Mouse (Mus musculus) kidney, embryonic 16.5 days (tissue): ENCODE measurements at regions not wholly inside any gene's neighbourhood (a gene's known extent, or its start where the extent isn't known, plus 50 kb on each side); places are given as distances from the start of the nearest gene placed in this dataset.

Experiments used
- ATAC-seq: fragments of 200-750 bp; cut with Nextera tagmentation; 2 replicates; pipeline ENCODE4 v1.8.0; 2017; ENCODE audit warnings: moderate TSS enrichment; ENCODE audit not compliant: low FRiP score, low TSS enrichment
- H3K27ac ChIP-seq: fragments of 300-500 bp; sonication (generic); 2 replicates; pipeline ENCODE4 v1.5.1; 2014; ENCODE audit warnings: low read length
- H3K27me3 ChIP-seq: fragments of 300-500 bp; sonication (generic); 2 replicates; pipeline ENCODE4 v1.6.1; 2014; ENCODE audit warnings: low read length, control low read depth, mixed read lengths; ENCODE audit not compliant: insufficient read depth
- H3K36me3 ChIP-seq: fragments of 300-500 bp; sonication (generic); 2 replicates; pipeline ENCODE4 v1.6.1; 2014; ENCODE audit warnings: low read length, control low read depth, mixed read lengths; ENCODE audit not compliant: insufficient read depth
- H3K4me1 ChIP-seq: fragments of 300-500 bp; sonication (generic); 2 replicates; pipeline ENCODE4 v1.6.1; 2014; ENCODE audit warnings: low read length, control low read depth, mixed read lengths; ENCODE audit not compliant: insufficient read depth
- H3K4me2 ChIP-seq: fragments of 300-500 bp; sonication (generic); replicated peaks from 2 replicates; pipeline ENCODE4 v1.6.1; 2014; ENCODE audit warnings: low read depth, low read length
- H3K4me3 ChIP-seq: fragments of 300-500 bp; sonication (generic); 2 replicates; pipeline ENCODE4 v1.5.1; 2014; ENCODE audit warnings: mild to moderate bottlenecking, low read length
- H3K9ac ChIP-seq: fragments of 300-500 bp; sonication (generic); replicated peaks from 2 replicates; pipeline ENCODE4 v1.6.1; 2014; ENCODE audit warnings: low read length
- H3K9me3 ChIP-seq: fragments of 300-500 bp; sonication (generic); 2 replicates; pipeline ENCODE4 v1.6.1; 2016; ENCODE audit warnings: low read length, control low read depth
- WGBS: fragments of 180-500 bp; shearing (Covaris S2); extraction: QIAGEN DNeasy Blood & Tissue Kit; methylation state at CpG from one replicate; pipeline ENCODE4 v1.1.7; 2014; 5-methylcytosine and 5-hydroxymethylcytosine counted together

DNA sequence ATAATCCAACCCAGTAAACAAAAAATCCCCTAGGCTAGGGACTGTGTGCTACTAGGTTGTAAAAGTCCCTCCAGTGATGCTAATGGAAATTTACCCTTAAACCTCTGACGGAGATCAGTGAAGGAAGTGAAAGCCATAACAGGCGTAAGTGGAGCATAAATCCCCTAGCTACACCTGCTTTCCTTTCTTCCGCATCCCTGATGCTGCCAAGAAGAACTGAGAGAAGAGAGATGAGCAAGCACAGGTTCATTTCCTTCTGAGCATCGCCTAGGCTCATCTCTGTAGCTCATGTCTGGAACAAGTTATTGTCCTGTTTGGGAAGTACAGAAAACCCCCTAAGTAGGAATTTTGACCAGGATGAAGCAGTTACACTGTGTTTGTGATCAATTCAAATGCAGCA lies 89.8 kb downstream of the Tmsb4x start:
- H3K9me3 ChIP-seq = no peaks in the 10 kb centered on the region
- H3K4me1 ChIP-seq = no peaks in the 10 kb centered on the region
- H3K36me3 ChIP-seq = no peaks in the 10 kb centered on the region
- H3K4me3 ChIP-seq = no peak overlapping the region
- 81% methylated on average over 4 of the region's 4 CpGs for WGBS
- H3K4me2 ChIP-seq = no peak overlapping the region
- no peak overlapping the region for H3K9ac ChIP-seq
- no peak overlapping the region for H3K27ac ChIP-seq
- ATAC-seq = no peak
- H3K27me3 ChIP-seq = peaks cover 29% of the 10 kb centered on the region

DNA sequence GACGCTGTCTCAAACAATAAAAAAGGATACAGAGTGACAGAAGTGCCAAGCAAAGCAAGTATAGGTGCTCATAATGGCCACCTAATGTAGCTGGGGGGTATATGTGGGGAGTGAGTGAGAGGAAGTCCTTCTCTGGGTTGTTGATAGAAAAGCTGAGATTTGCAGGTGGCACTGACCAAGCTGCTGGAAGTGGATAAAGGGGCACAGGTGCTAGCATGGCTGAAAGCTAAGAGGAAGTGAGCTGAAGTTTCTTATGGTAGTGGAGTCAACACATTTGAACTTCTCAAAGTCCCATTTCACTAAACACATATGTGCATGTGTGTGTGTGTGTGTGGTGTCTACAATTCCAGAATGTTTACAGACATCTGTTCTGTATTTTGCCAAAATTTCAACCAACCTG lies 94.0 kb downstream of the Tmsb4x start:
- Histone ChIP-seq H3K9me3 (no peaks in the 10 kb centered on the region), H3K36me3 (no peaks in the 10 kb centered on the region), H3K27ac (no peak overlapping the region), H3K4me2 (no peak overlapping the region), H3K4me1 (no peaks in the 10 kb centered on the region), H3K4me3 (no peak overlapping the region), H3K9ac (no peak overlapping the region), H3K27me3 (peaks cover 27% of the 10 kb centered on the region)
- WGBS = 94% methylated on average over 1 of the region's 1 CpGs
- no peak for ATAC-seq

DNA sequence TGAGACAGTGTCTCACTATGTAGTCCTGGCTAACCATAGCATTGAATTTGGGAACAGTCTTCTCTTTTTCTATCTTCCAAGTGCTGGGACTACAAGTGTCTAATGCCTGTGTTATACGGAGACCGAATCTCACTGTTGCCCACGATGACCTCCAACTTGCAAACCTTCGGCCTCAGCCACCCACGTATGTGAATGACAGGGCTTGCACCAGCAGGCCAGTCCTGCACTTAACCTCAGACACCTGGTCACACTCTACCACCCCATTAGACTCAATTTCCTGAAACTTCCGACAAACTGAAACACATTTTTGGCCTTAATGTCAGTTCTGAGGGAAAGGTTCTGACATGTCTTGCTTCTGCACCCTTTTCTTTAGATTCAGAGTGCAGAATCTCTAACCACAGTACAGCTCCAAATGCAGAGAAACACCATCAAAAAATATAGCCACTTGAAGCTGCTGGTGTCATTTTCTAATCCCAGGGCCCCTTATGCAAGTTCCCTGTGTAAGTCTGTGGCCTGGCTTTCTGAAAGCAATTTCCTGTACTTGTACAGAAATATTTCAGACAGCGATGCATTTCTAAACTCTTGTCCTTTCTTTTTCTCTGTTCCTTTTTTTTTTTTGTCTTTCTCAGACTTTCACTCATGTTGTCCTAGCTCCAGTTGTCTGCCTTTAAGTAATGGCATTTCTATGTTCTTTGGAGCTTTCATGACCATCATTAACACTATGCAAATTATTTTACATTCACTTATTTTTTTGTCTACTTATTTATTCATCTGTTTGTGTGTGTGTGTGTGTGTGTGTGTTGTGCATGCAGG lies 97.8 kb downstream of the Tmsb4x start:
- Histone ChIP-seq H3K9me3 (no peaks in the 10 kb centered on the region), H3K9ac (no peak overlapping the region), H3K36me3 (no peaks in the 10 kb centered on the region), H3K27me3 (peaks cover 23% of the 10 kb centered on the region), H3K27ac (no peak overlapping the region), H3K4me3 (no peak overlapping the region), H3K4me2 (no peak overlapping the region), H3K4me1 (no peaks in the 10 kb centered on the region)
- WGBS = 72% methylated on average over 7 of the region's 7 CpGs
- no peak for ATAC-seq

DNA sequence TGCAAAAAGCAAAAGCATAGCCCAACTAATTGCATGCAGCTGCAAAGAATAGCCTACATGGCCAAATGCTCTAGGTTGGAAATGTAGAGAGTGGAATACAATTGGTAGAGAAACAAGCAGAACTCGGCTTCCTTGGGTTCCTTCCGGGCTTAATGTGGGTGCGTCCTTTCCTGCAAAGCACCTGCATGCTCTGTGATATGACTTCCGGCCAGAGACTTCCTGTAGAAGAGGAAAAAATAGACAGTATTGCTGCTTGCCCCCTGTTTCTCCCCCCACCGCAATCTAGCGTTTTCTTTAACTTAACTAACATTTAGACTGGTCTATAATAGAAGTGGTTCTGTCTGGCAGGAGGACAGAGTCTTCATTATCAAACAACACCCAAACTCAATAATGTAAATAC lies 100.8 kb downstream of the Tmsb4x start:
- peaks cover 22% of the 10 kb centered on the region for H3K27me3 ChIP-seq
- no peaks in the 10 kb centered on the region for H3K9me3 ChIP-seq
- no peak overlapping the region for H3K9ac ChIP-seq
- no peak overlapping the region for H3K27ac ChIP-seq
- no peak overlapping the region for H3K4me3 ChIP-seq
- H3K4me1 ChIP-seq = peaks cover 9% of the 10 kb centered on the region; the same call in 1 of the 2 replicates
- no peaks in the 10 kb centered on the region for H3K36me3 ChIP-seq
- no peak for ATAC-seq
- 78% methylated on average over 6 of the region's 6 CpGs for WGBS
- H3K4me2 ChIP-seq = no peak overlapping the region

- no peak overlapping the region for H3K4me3 ChIP-seq
- WGBS = 74% methylated on average over 4 of the region's 4 CpGs
Observed at GRCm38 (mm10) chrX:167107469-167107868, 101.6 kb downstream of the Tmsb4x start.

DNA sequence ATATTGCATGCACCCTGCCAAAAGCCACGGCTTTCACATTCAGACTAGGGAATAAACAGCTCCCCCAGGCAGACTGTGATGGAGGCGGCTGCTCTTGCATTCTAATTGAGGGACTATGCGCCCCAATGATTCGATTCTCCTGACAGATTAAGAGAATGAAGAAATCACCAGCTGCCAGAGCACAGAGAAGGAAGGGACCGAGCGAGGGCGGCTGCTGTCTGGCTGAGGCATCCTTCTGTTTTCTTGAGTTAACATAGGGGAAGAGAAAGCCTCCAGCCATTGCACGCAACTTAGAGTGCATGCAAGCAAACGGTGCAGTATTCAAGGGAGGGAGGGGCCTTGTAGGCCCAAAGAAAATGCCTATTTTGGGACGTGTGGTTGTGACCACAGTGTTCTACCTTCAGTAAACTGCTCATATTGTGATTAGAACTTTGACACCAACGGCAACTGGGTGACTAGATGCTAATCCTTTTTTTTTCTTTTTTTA lies 103.1 kb downstream of the Tmsb4x start:
- 0 out of 2 replicates have a peak, but pooled peaks have one; percentile 23 for ATAC-seq
- 73% methylated on average over 11 of the region's 11 CpGs for WGBS
- Histone ChIP-seq H3K9ac (no peak overlapping the region), H3K4me2 (no peak overlapping the region), H3K4me1 (peaks cover 9% of the 10 kb centered on the region; the same call in 1 of the 2 replicates), H3K9me3 (no peaks in the 10 kb centered on the region), H3K27me3 (peaks cover 36% of the 10 kb centered on the region), H3K36me3 (no peaks in the 10 kb centered on the region), H3K27ac (no peak overlapping the region), H3K4me3 (no peak overlapping the region)

More at GRCm38 (mm10) chrX:167107469-167107868, 101.6 kb downstream of the Tmsb4x start:
- H3K27me3 ChIP-seq = peaks cover 28% of the 10 kb centered on the region
- H3K4me1 ChIP-seq = peaks cover 9% of the 10 kb centered on the region; the same call in 1 of the 2 replicates
- no peak overlapping the region for H3K9ac ChIP-seq
- no peak for ATAC-seq
- H3K36me3 ChIP-seq = no peaks in the 10 kb centered on the region
- no peak overlapping the region for H3K27ac ChIP-seq
- no peaks in the 10 kb centered on the region for H3K9me3 ChIP-seq
- no peak overlapping the region for H3K4me2 ChIP-seq

GRCm38 (mm10) chrX:167105354-167105753 lies 103.8 kb downstream of the Tmsb4x start:
- H3K4me2 ChIP-seq = no peak overlapping the region
- H3K9ac ChIP-seq = no peak overlapping the region
- H3K27ac ChIP-seq = no peak overlapping the region
- peaks cover 9% of the 10 kb centered on the region; the same call in 1 of the 2 replicates for H3K4me1 ChIP-seq
- no peak overlapping the region for H3K4me3 ChIP-seq
- H3K36me3 ChIP-seq = no peaks in the 10 kb centered on the region
- peaks cover 37% of the 10 kb centered on the region for H3K27me3 ChIP-seq
- 83% methylated on average over 4 of the region's 4 CpGs for WGBS
- H3K9me3 ChIP-seq = no peaks in the 10 kb centered on the region
- ATAC-seq = no peak

- H3K9me3 ChIP-seq = no peaks in the 10 kb centered on the region
- H3K36me3 ChIP-seq = no peaks in the 10 kb centered on the region
- no peak overlapping the region for H3K4me2 ChIP-seq
- H3K4me1 ChIP-seq = peaks cover 10% of the 10 kb centered on the region; the same call in 1 of the 2 replicates
- H3K27me3 ChIP-seq = peaks cover 46% of the 10 kb centered on the region
- H3K4me3 ChIP-seq = no peak overlapping the region
- 47% methylated on average over 4 of the region's 4 CpGs for whole genome bisulfite sequencing
- H3K27ac ChIP-seq = peak overlapping the region; percentile 46
- no peak overlapping the region for H3K9ac ChIP-seq
- no peak for ATAC-seq
Observed at GRCm38 (mm10) chrX:167104247-167104621, 104.9 kb downstream of the Tmsb4x start.

- no peaks in the 10 kb centered on the region for H3K9me3 ChIP-seq
- peaks cover 50% of the 10 kb centered on the region for H3K27me3 ChIP-seq
- no peak for ATAC-seq
- no peak overlapping the region for H3K4me3 ChIP-seq
- H3K27ac ChIP-seq = peak overlapping the region; percentile 46
- no peak overlapping the region for H3K9ac ChIP-seq
- H3K4me2 ChIP-seq = no peak overlapping the region
- peaks cover 13% of the 10 kb centered on the region; the same call in 1 of the 2 replicates for H3K4me1 ChIP-seq
- 44% methylated on average over 12 of the region's 12 CpGs for WGBS
- H3K36me3 ChIP-seq = no peaks in the 10 kb centered on the region
Observed at GRCm38 (mm10) chrX:167103501-167104246, 105.4 kb downstream of the Tmsb4x start.
